Mouse (Mus musculus): ENCODE data around the gene Echs1.

DNA sequence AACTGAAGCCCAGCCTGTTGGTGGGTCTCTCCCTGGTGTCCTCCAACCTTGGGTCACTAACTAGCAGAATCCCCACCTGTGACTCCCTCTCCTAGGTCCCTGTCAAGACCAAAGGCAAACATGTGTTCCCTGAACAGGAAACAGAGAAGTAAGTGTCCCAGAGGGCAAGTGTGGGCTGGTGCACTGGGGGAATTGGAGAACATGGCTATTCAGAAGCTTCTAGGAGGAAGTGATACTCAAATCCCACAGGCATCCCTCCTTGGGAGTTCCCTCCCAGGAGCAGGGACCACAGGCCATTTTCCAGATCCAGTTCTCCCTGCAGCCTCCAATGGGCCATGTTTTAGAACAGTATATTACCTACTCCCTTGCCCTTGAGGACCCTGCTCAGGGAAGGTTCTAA is 20.2 kb downstream of the Echs1 start:
- TF ChIP-seq POLR2A (IDR thresholded peaks at IDR 0.05; ENCODE audit: insufficient read depth, low read depth, low read length) (no peak), CTCF (IDR thresholded peaks at IDR 0.05) (no peak)
